Mouse (Mus musculus): Measurements from ENCODE around the gene Trpm4. TPM values are rescaled to one million over a fixed set of nuclear protein-coding genes. Genes with fewer than 3 reads are reported as not detected.

Gene Trpm4
- polyA plus RNA-seq, 1 experiment from 2014 or later = 8.4 TPM

- H3K36me3 ChIP-seq = no peaks in the 10 kb centered on the region
- no peak overlapping the region for H3K27ac ChIP-seq
- H3K4me3 ChIP-seq = no peak overlapping the region
- no peak for DNase-seq (ENCODE audit: low spot score)
- no peaks in the 10 kb centered on the region for H3K27me3 ChIP-seq (ENCODE audit: low read depth, poor library complexity, severe bottlenecking)
- no peaks in the 10 kb centered on the region for H3K9me3 ChIP-seq (replicated peaks)
- no peaks in the 10 kb centered on the region for H3K4me1 ChIP-seq
- 75% methylated on average over 3 of the region's 3 CpGs for WGBS
Observed at GRCm38 (mm10) chr7:45297563-45297962, 36.0 kb downstream of the Trpm4 start.

GRCm38 (mm10) chr7:45296626-45297025 is 37.0 kb downstream of the Trpm4 start:
- Histone ChIP-seq H3K27me3 (ENCODE audit: low read depth, poor library complexity, severe bottlenecking) (no peaks in the 10 kb centered on the region), H3K36me3 (no peaks in the 10 kb centered on the region), H3K4me3 (no peak overlapping the region), H3K27ac (no peak overlapping the region), H3K4me1 (no peaks in the 10 kb centered on the region), H3K9me3 (replicated peaks) (no peaks in the 10 kb centered on the region)
- DNase-seq (ENCODE audit: low spot score) = no peak
- WGBS = 76% methylated on average over 1 of the region's 1 CpGs

- no peaks in the 10 kb centered on the region for H3K36me3 ChIP-seq
- no peak for DNase-seq (ENCODE audit: low spot score)
- 0 out of 2 replicates have a peak, but pooled peaks cover 6% of the 10 kb centered on the region for H3K27me3 ChIP-seq (ENCODE audit: low read depth, poor library complexity, severe bottlenecking)
- WGBS = 83% methylated on average over 13 of the region's 13 CpGs
- no peaks in the 10 kb centered on the region for H3K4me1 ChIP-seq
- H3K4me3 ChIP-seq = no peak overlapping the region
- H3K9me3 ChIP-seq (replicated peaks) = no peaks in the 10 kb centered on the region
- no peak overlapping the region for H3K27ac ChIP-seq
Observed at GRCm38 (mm10) chr7:45286486-45286885, 47.1 kb downstream of the Trpm4 start.

- peaks cover 19% of the 10 kb centered on the region for H3K4me1 ChIP-seq
- 6% methylated on average over 44 of the region's 44 CpGs for WGBS
- no peaks in the 10 kb centered on the region for H3K9me3 ChIP-seq (replicated peaks)
- H3K4me3 ChIP-seq = peak within 1 kb of the TSS; percentile 55
- no peaks in the 10 kb centered on the region for H3K36me3 ChIP-seq
- peak; percentile 82 for DNase-seq (ENCODE audit: low spot score)
- H3K27ac ChIP-seq = peak within 1 kb of the TSS; percentile 58
- H3K27me3 ChIP-seq (ENCODE audit: low read depth, poor library complexity, severe bottlenecking) = peaks cover 32% of the 10 kb centered on the region
Observed at GRCm38 (mm10) chr7:45277136-45277760, 56.3 kb downstream of the Trpm4 start, which contains the start of gene Slc6a21. TSS of gene Slc6a21 (plus strand) at chr7:45277513.

GRCm38 (mm10) chr7:45273672-45274071 is 59.9 kb downstream of the Trpm4 start:
- DNase-seq (ENCODE audit: low spot score) = no peak
- 90% methylated on average over 8 of the region's 8 CpGs for WGBS
- no peak overlapping the region for H3K4me3 ChIP-seq
- peaks cover 23% of the 10 kb centered on the region for H3K27me3 ChIP-seq (ENCODE audit: low read depth, poor library complexity, severe bottlenecking)
- H3K9me3 ChIP-seq (replicated peaks) = 0 out of 2 replicates have a peak, but pooled peaks cover 1% of the 10 kb centered on the region
- H3K4me1 ChIP-seq = peaks cover 27% of the 10 kb centered on the region
- peaks cover 2% of the 10 kb centered on the region; the same call in 1 of the 2 replicates for H3K36me3 ChIP-seq
- no peak overlapping the region for H3K27ac ChIP-seq

- no peak for DNase-seq (ENCODE audit: low spot score)
- peaks cover 2% of the 10 kb centered on the region; the same call in 1 of the 2 replicates for H3K36me3 ChIP-seq
- peak overlapping the region; percentile 53; the same call in 1 of the 2 replicates for H3K27ac ChIP-seq
Observed at GRCm38 (mm10) chr7:45272786-45273412, 60.7 kb downstream of the Trpm4 start.

GRCm38 (mm10) chr7:45265518-45265917 is 68.1 kb downstream of the Trpm4 start:
- Histone ChIP-seq H3K36me3 (no peaks in the 10 kb centered on the region), H3K4me3 (no peak overlapping the region), H3K27ac (no peak overlapping the region), H3K4me1 (peaks cover 29% of the 10 kb centered on the region), H3K9me3 (replicated peaks) (no peaks in the 10 kb centered on the region), H3K27me3 (ENCODE audit: low read depth, poor library complexity, severe bottlenecking) (peaks cover 13% of the 10 kb centered on the region; the same call in 1 of the 2 replicates)
- no peak for DNase-seq (ENCODE audit: low spot score)
- WGBS = 83% methylated on average over 1 of the region's 1 CpGs

More at GRCm38 (mm10) chr7:45272786-45273412, 60.7 kb downstream of the Trpm4 start:
- H3K9me3 ChIP-seq (replicated peaks) = 0 out of 2 replicates have a peak, but pooled peaks cover 1% of the 10 kb centered on the region
- peaks cover 35% of the 10 kb centered on the region for H3K4me1 ChIP-seq
- H3K27me3 ChIP-seq (ENCODE audit: low read depth, poor library complexity, severe bottlenecking) = peaks cover 18% of the 10 kb centered on the region
- H3K4me3 ChIP-seq = no peak overlapping the region
- 40% methylated on average over 10 of the region's 10 CpGs for WGBS

GRCm38 (mm10) chr7:45264348-45264747 is 69.2 kb downstream of the Trpm4 start:
- WGBS = 74% methylated on average over 3 of the region's 3 CpGs
- Histone ChIP-seq H3K27me3 (ENCODE audit: low read depth, poor library complexity, severe bottlenecking) (peaks cover 13% of the 10 kb centered on the region; the same call in 1 of the 2 replicates), H3K27ac (no peak overlapping the region), H3K4me1 (peaks cover 28% of the 10 kb centered on the region), H3K36me3 (no peaks in the 10 kb centered on the region), H3K4me3 (no peak overlapping the region), H3K9me3 (replicated peaks) (no peaks in the 10 kb centered on the region)
- no peak for DNase-seq (ENCODE audit: low spot score)

GRCm38 (mm10) chr7:45263006-45263607 is 70.5 kb downstream of the Trpm4 start:
- Histone ChIP-seq H3K36me3 (no peaks in the 10 kb centered on the region), H3K4me1 (peaks cover 17% of the 10 kb centered on the region), H3K4me3 (no peak overlapping the region), H3K9me3 (replicated peaks) (no peaks in the 10 kb centered on the region), H3K27me3 (ENCODE audit: low read depth, poor library complexity, severe bottlenecking) (peaks cover 13% of the 10 kb centered on the region; the same call in 1 of the 2 replicates), H3K27ac (no peak overlapping the region)
- WGBS = 69% methylated on average over 7 of the region's 7 CpGs
- DNase-seq (ENCODE audit: low spot score) = no peak

- 73% methylated on average over 7 of the region's 7 CpGs for WGBS
- H3K27me3 ChIP-seq (ENCODE audit: low read depth, poor library complexity, severe bottlenecking) = peaks cover 9% of the 10 kb centered on the region; the same call in 1 of the 2 replicates
- no peak for DNase-seq (ENCODE audit: low spot score)
- no peaks in the 10 kb centered on the region for H3K36me3 ChIP-seq
- peaks cover 11% of the 10 kb centered on the region; the same call in 1 of the 2 replicates for H3K4me1 ChIP-seq
- no peaks in the 10 kb centered on the region for H3K9me3 ChIP-seq (replicated peaks)
- H3K4me3 ChIP-seq = no peak overlapping the region
- H3K27ac ChIP-seq = no peak overlapping the region
Observed at GRCm38 (mm10) chr7:45262266-45262665, 71.3 kb downstream of the Trpm4 start.

GRCm38 (mm10) chr7:45259281-45259680 is 74.3 kb downstream of the Trpm4 start:
- peaks cover 12% of the 10 kb centered on the region; the same call in 1 of the 2 replicates for H3K27me3 ChIP-seq (ENCODE audit: low read depth, poor library complexity, severe bottlenecking)
- peaks cover 14% of the 10 kb centered on the region for H3K4me1 ChIP-seq
- no peak overlapping the region for H3K27ac ChIP-seq
- 85% methylated on average over 8 of the region's 8 CpGs for whole genome bisulfite sequencing
- H3K36me3 ChIP-seq = no peaks in the 10 kb centered on the region
- H3K9me3 ChIP-seq (replicated peaks) = no peaks in the 10 kb centered on the region
- no peak for DNase-seq (ENCODE audit: low spot score)
- H3K4me3 ChIP-seq = no peak overlapping the region

GRCm38 (mm10) chr7:45257063-45257840 is 76.3 kb downstream of the Trpm4 start:
- H3K27ac ChIP-seq = no peak overlapping the region
- H3K27me3 ChIP-seq (ENCODE audit: low read depth, poor library complexity, severe bottlenecking) = peaks cover 7% of the 10 kb centered on the region; the same call in 1 of the 2 replicates
- no peak for DNase-seq (ENCODE audit: low spot score)
- no peaks in the 10 kb centered on the region for H3K9me3 ChIP-seq (replicated peaks)
- 59% methylated on average over 11 of the region's 11 CpGs for WGBS
- no peaks in the 10 kb centered on the region for H3K36me3 ChIP-seq
- peaks cover 5% of the 10 kb centered on the region; the same call in 1 of the 2 replicates for H3K4me1 ChIP-seq
- no peak overlapping the region for H3K4me3 ChIP-seq

All from limb, embryonic 10.5 days (tissue).